ENCODE assay signal across 16 mouse cellular contexts in genomic region chr13:108490872-108491271, GRCm38 (mm10).
"Had no signal": no experiment of that assay in that cellular context is flagged by ENCODE, and none has a peak within 500 bp of the region (broad histone marks: within the 10 kb centered on the region; RNA-seq: fewer than 3 reads in every experiment).

No protein-coding gene starts in this region.

- H3K27me3 ChIP-seq: lung, embryonic 15.5 days; midbrain, embryonic 13.5 days; midbrain, embryonic 15.5 days; neural tube, embryonic 12.5 days; stomach, embryonic 15.5 days had no signal

- H3K27ac ChIP-seq: lung, embryonic 15.5 days; macrophage; midbrain, embryonic 13.5 days; midbrain, embryonic 15.5 days; neural tube, embryonic 12.5 days; stomach, embryonic 15.5 days; stomach, postnatal 0 days had no signal

- H3K4me3 ChIP-seq: lung, embryonic 15.5 days; megakaryocyte, embryonic 14.5 days; midbrain, embryonic 13.5 days; midbrain, embryonic 15.5 days; neural tube, embryonic 12.5 days; stomach, embryonic 15.5 days had no signal

- H3K36me3 ChIP-seq: lung, embryonic 15.5 days; midbrain, embryonic 13.5 days; midbrain, embryonic 15.5 days; neural tube, embryonic 12.5 days; stomach, embryonic 15.5 days had no signal

- DNase-seq: lung, postnatal 14 days; lung, postnatal 36 days; right cerebral cortex, postnatal 14 days; thymus, adult 2 months; thymus, postnatal 25 days; thymus, postnatal 4 days had no signal

- H3K4me2 ChIP-seq: lung, embryonic 15.5 days; midbrain, embryonic 11.5 days; midbrain, embryonic 13.5 days; midbrain, embryonic 15.5 days; neural tube, embryonic 12.5 days; stomach, embryonic 15.5 days had no signal

- ATAC-seq: lung, postnatal 0 days; midbrain, embryonic 13.5 days; midbrain, embryonic 15.5 days had no signal

- H3K9me3 ChIP-seq: lung, embryonic 15.5 days; megakaryocyte, embryonic 14.5 days; midbrain, embryonic 13.5 days; midbrain, embryonic 15.5 days; neural tube, embryonic 12.5 days; stomach, embryonic 15.5 days had no signal

- H3K4me1 ChIP-seq: lung, embryonic 15.5 days; midbrain, embryonic 13.5 days; midbrain, embryonic 15.5 days; neural tube, embryonic 12.5 days; stomach, embryonic 15.5 days had no signal

- H3K9ac ChIP-seq: lung, embryonic 15.5 days; midbrain, embryonic 13.5 days; midbrain, embryonic 15.5 days; neural tube, embryonic 12.5 days; stomach, embryonic 15.5 days had no signal
